Mouse (Mus musculus): ENCODE data around the gene Mink1. TPM values are rescaled to one million over a fixed set of nuclear protein-coding genes. Genes with fewer than 3 reads are reported as not detected.

Mink1 gene
- polyA plus RNA-seq, 1 experiment, result 222 TPM

GRCm38 (mm10) chr11:70648512-70648911 lies 85.8 kb downstream of the Mink1 start:
- DNase-seq, result no peak
- H3K4me3 ChIP-seq (replicated peaks; ENCODE audit: insufficient read depth, low read depth, low read length), result no peak overlapping the region

GRCm38 (mm10) chr11:70649185-70649734 lies 86.6 kb downstream of the Mink1 start:
- Histone ChIP-seq H3K27me3 (ENCODE audit: control insufficient read depth, insufficient read depth, low read length) (no peaks in the 10 kb centered on the region), H3K4me1 (ENCODE audit: control insufficient read depth, insufficient read depth, low read length) (peaks cover 18% of the 10 kb centered on the region), H3K27ac (ENCODE audit: insufficient read depth, low read length) (no peak overlapping the region), H3K4me3 (replicated peaks; ENCODE audit: insufficient read depth, low read depth, low read length) (no peak overlapping the region)
- 85% methylated on average over 8 of the region's 8 CpGs for WGBS
- DNase-seq, result peak in 1 of 2 experiments; percentile 10
- TF ChIP-seq CTCF (IDR thresholded peaks at IDR 0.05; ENCODE audit: borderline replicate concordance, insufficient read depth, low read depth, low read length) (no peak), POLR2A (IDR thresholded peaks at IDR 0.05; ENCODE audit: borderline replicate concordance, insufficient read depth, low read length) (no peak)

More at GRCm38 (mm10) chr11:70648512-70648911, 85.8 kb downstream of the Mink1 start:
- H3K27me3 ChIP-seq (ENCODE audit: control insufficient read depth, insufficient read depth, low read length), result no peaks in the 10 kb centered on the region
- no peak for TF ChIP-seq CTCF (IDR thresholded peaks at IDR 0.05; ENCODE audit: borderline replicate concordance, insufficient read depth, low read depth, low read length)
- TF ChIP-seq POLR2A (IDR thresholded peaks at IDR 0.05; ENCODE audit: borderline replicate concordance, insufficient read depth, low read length), result no peak
- WGBS, result 78% methylated on average over 4 of the region's 4 CpGs
- no peak overlapping the region for H3K27ac ChIP-seq (ENCODE audit: insufficient read depth, low read length)
- H3K4me1 ChIP-seq (ENCODE audit: control insufficient read depth, insufficient read depth, low read length), result peaks cover 18% of the 10 kb centered on the region

- H3K27me3 ChIP-seq (ENCODE audit: control insufficient read depth, insufficient read depth, low read length), result no peaks in the 10 kb centered on the region
- no peak overlapping the region for H3K4me3 ChIP-seq (replicated peaks; ENCODE audit: insufficient read depth, low read depth, low read length)
- H3K4me1 ChIP-seq (ENCODE audit: control insufficient read depth, insufficient read depth, low read length), result peaks cover 13% of the 10 kb centered on the region
- no peak for TF ChIP-seq POLR2A (IDR thresholded peaks at IDR 0.05; ENCODE audit: borderline replicate concordance, insufficient read depth, low read length)
- TF ChIP-seq CTCF (IDR thresholded peaks at IDR 0.05; ENCODE audit: borderline replicate concordance, insufficient read depth, low read depth, low read length), result no peak
- no peak overlapping the region for H3K27ac ChIP-seq (ENCODE audit: insufficient read depth, low read length)
- DNase-seq, result peak in 1 of 2 experiments; percentile 15
- WGBS, result 61% methylated on average over 12 of the region's 12 CpGs
Observed at GRCm38 (mm10) chr11:70650322-70651175, 87.9 kb downstream of the Mink1 start.

- WGBS, result 28% methylated on average over 2 of the region's 2 CpGs
- Histone ChIP-seq H3K4me3 (replicated peaks; ENCODE audit: insufficient read depth, low read depth, low read length) (no peak overlapping the region), H3K27me3 (ENCODE audit: control insufficient read depth, insufficient read depth, low read length) (no peaks in the 10 kb centered on the region), H3K4me1 (ENCODE audit: control insufficient read depth, insufficient read depth, low read length) (peaks cover 10% of the 10 kb centered on the region), H3K27ac (ENCODE audit: insufficient read depth, low read length) (no peak overlapping the region)
- peak in 1 of 2 experiments; percentile 4 for DNase-seq
- TF ChIP-seq CTCF (IDR thresholded peaks at IDR 0.05; ENCODE audit: borderline replicate concordance, insufficient read depth, low read depth, low read length) (no peak), POLR2A (IDR thresholded peaks at IDR 0.05; ENCODE audit: borderline replicate concordance, insufficient read depth, low read length) (no peak)
Observed at GRCm38 (mm10) chr11:70651391-70651790, 88.7 kb downstream of the Mink1 start.

GRCm38 (mm10) chr11:70652029-70652883 lies 89.6 kb downstream of the Mink1 start:
- no peak for TF ChIP-seq CTCF (IDR thresholded peaks at IDR 0.05; ENCODE audit: borderline replicate concordance, insufficient read depth, low read depth, low read length)
- TF ChIP-seq POLR2A (IDR thresholded peaks at IDR 0.05; ENCODE audit: borderline replicate concordance, insufficient read depth, low read length), result no peak
- Histone ChIP-seq H3K27me3 (ENCODE audit: control insufficient read depth, insufficient read depth, low read length) (no peaks in the 10 kb centered on the region), H3K4me3 (replicated peaks; ENCODE audit: insufficient read depth, low read depth, low read length) (no peak overlapping the region), H3K4me1 (ENCODE audit: control insufficient read depth, insufficient read depth, low read length) (peaks cover 13% of the 10 kb centered on the region), H3K27ac (ENCODE audit: insufficient read depth, low read length) (no peak overlapping the region)
- peak in 1 of 2 experiments; percentile 18 for DNase-seq
- 53% methylated on average over 12 of the region's 12 CpGs for WGBS

GRCm38 (mm10) chr11:70652884-70653344 lies 90.2 kb downstream of the Mink1 start:
- H3K4me1 ChIP-seq (ENCODE audit: control insufficient read depth, insufficient read depth, low read length), result peaks cover 13% of the 10 kb centered on the region
- WGBS, result 48% methylated on average over 6 of the region's 6 CpGs
- H3K27ac ChIP-seq (ENCODE audit: insufficient read depth, low read length), result no peak overlapping the region
- peak overlapping the region; percentile 99 for H3K4me3 ChIP-seq (replicated peaks; ENCODE audit: insufficient read depth, low read depth, low read length)
- DNase-seq, result peak in 1 of 2 experiments; percentile 8
- TF ChIP-seq POLR2A (IDR thresholded peaks at IDR 0.05; ENCODE audit: borderline replicate concordance, insufficient read depth, low read length), result no peak
- TF ChIP-seq CTCF (IDR thresholded peaks at IDR 0.05; ENCODE audit: borderline replicate concordance, insufficient read depth, low read depth, low read length), result no peak
- no peaks in the 10 kb centered on the region for H3K27me3 ChIP-seq (ENCODE audit: control insufficient read depth, insufficient read depth, low read length)
